Mouse (Mus musculus): ENCODE measurements around the gene Mgat4e.

The Mgat4e gene

DNA sequence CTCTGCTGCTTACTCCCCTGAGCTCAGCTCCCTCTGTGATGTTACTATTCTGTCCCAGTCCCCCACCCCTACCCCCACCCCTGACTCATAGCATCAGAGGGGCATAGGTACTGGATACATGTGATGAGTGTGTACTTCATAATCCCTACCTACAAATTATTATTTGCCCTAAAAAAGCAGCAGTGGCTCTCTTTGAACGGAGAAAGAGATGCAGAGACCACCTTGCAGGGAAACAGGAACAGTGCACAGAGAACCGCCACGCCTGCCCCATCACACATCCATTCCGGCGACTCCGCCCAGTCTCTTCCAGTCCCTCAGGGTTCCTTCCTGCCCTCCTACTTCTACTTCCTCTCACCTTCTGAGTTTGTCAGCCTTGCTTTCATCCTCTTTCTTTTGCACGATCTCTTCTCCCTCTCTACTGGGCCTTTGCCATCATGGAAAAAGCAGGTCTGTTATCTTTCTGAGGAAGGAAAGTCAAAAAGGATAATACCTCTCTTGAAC is at the start of gene Mgat4e:
Gene Mgat4e (minus strand): TSS at position 51 of the 501 bp plus-strand sequence.
- TF ChIP-seq GATA4 (IDR thresholded peaks at IDR 0.05; ENCODE audit: insufficient replicate concordance, low read length), result no peak

DNA sequence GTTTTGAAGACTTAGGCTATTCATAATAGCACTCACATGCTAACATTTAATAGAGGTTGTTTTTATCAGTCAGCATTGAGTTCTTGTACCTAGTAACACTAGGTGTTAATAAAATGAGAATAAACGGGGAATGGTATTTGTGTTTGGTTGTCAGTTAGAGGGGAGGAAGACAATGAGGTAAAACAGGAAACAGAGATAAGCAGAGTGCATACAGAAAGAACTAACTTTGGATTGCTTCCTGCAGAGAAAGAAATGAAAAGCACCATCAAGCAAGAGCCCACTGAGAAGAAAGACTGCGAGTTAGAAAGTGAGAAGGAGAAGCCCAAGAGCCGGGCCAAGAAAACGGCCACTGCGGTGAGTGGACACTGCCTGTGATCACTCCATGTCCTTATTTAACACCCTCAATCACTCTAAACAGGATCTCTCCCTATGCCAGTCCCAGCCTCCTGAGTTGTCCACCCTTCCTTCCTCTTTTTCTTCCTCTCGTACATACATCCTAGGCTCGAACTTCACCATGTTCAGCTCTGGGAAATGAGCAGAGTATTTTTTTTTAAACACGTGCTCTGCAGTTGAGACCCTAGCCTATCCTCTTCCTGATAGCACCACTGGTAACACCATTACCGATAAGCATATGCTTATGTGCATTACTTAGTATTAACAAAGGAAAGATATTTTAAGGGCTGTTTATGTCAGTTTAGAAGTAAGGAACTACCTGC is 48.0 kb upstream of the Mgat4e start:
- no peak for TF ChIP-seq GATA4 (IDR thresholded peaks at IDR 0.05; ENCODE audit: insufficient replicate concordance, low read length)

DNA sequence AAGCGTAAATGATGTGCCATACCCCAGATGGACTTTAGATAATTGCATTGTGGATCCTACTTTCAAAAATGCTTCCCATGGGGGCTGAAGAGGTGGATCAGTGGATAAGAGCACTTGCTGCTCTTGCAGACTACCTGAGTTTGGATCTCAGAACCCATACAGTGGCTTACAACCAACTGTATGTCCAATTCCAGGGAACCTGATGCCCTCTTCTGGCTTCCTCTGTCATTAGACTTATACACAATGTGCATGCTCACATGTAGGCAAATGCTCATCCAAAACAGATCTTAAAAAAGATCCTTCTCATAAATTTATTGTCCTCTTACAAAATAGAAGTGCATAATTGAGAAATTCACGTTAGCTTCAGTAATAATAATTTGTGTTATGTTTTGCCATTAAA is 42.3 kb upstream of the Mgat4e start:
- TF ChIP-seq GATA4 (IDR thresholded peaks at IDR 0.05; ENCODE audit: insufficient replicate concordance, low read length), result no peak

DNA sequence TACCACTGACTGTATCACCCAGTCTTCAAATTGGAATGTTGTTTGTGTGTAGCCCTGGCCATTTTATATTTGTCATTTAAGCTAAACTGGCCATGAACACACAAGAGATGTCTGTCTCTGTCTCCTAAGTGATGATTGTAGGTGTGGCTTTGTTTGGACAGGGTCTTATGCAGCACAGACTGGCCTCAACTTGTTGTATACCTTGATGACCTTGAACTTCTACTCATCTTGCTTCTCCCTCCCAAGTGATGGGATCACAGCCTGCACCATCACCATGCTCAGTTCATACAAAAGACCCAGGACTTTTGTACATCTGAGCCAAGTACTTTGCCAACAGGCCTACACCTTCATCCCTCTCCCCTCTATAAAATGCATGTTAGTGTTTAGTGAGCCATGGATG is 40.2 kb upstream of the Mgat4e start:
- no peak for TF ChIP-seq GATA4 (IDR thresholded peaks at IDR 0.05; ENCODE audit: insufficient replicate concordance, low read length)

GRCm38 (mm10) chr1:134583560-134583959 is 34.1 kb upstream of the Mgat4e start:
- no peak for TF ChIP-seq GATA4 (IDR thresholded peaks at IDR 0.05; ENCODE audit: insufficient replicate concordance, low read length)

- no peak for TF ChIP-seq GATA4 (IDR thresholded peaks at IDR 0.05; ENCODE audit: insufficient replicate concordance, low read length)
Measured at GRCm38 (mm10) chr1:134580796-134581195, 31.3 kb upstream of the Mgat4e start.

GRCm38 (mm10) chr1:134577384-134578120 is 28.1 kb upstream of the Mgat4e start:
- TF ChIP-seq GATA4 (IDR thresholded peaks at IDR 0.05; ENCODE audit: insufficient replicate concordance, low read length), result no peak

- TF ChIP-seq GATA4 (IDR thresholded peaks at IDR 0.05; ENCODE audit: insufficient replicate concordance, low read length), result no peak
Measured at GRCm38 (mm10) chr1:134573932-134574315, 24.4 kb upstream of the Mgat4e start.

DNA sequence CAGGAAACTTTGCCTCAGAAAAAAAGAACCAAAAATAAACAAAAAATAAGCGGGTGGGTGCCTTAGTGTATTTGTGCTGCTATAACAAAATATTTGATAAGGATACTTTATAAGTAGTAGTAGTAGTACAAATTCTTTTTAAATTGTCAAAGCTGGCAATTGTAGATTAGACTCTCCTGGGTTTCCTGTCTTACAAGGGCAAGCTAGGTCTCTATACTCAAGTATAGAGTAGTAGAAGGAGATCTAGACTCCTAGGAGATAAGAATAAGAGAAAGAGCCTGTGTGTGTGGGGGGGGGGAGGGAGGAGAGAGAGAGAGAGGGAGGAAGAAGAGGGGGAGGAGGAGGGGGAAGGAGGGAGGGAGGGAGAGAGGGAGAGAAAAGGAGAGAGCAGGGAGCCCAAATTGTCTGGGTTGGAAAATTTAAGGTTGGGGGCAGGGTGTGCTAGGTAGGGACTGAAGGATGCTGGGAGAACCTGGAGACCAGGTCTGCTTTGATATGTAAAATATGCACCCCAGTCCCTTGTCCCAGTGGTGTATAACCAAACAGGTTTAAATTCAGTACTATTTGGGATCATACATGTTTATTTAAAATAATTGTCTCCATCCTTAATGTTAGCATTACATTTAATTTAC is 23.9 kb upstream of the Mgat4e start:
- no peak for TF ChIP-seq GATA4 (IDR thresholded peaks at IDR 0.05; ENCODE audit: insufficient replicate concordance, low read length)

- TF ChIP-seq GATA4 (IDR thresholded peaks at IDR 0.05; ENCODE audit: insufficient replicate concordance, low read length), result no peak
Measured at GRCm38 (mm10) chr1:134570631-134571030, 21.1 kb upstream of the Mgat4e start.

DNA sequence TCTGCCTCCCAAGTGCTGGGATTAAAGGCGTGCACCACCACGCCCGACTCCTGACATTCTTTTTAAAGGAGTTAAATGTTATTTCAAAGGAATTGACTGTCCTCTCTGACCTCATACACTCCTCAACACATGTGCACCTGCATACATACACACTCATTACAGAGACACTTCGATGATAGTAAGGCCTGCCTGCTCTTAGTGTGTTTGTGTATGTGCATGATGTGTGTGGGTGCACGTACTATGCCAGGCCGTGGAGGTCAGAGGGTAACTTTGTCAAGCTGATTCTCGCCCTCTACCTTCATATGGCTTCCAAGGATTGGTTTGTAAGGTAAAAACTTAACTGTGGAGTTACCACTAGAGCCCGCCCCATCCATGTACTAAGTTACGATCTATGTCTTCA is 20.7 kb upstream of the Mgat4e start:
- TF ChIP-seq GATA4 (IDR thresholded peaks at IDR 0.05; ENCODE audit: insufficient replicate concordance, low read length), result no peak

- no peak for TF ChIP-seq GATA4 (IDR thresholded peaks at IDR 0.05; ENCODE audit: insufficient replicate concordance, low read length)
Measured at GRCm38 (mm10) chr1:134567511-134567910, 18.0 kb upstream of the Mgat4e start.

- no peak for TF ChIP-seq GATA4 (IDR thresholded peaks at IDR 0.05; ENCODE audit: insufficient replicate concordance, low read length)
Measured at GRCm38 (mm10) chr1:134563726-134564125, 14.2 kb upstream of the Mgat4e start.

GRCm38 (mm10) chr1:134562457-134562856 is 13.0 kb upstream of the Mgat4e start:
- no peak for TF ChIP-seq GATA4 (IDR thresholded peaks at IDR 0.05; ENCODE audit: insufficient replicate concordance, low read length)

GRCm38 (mm10) chr1:134561770-134562143 is 12.3 kb upstream of the Mgat4e start:
- no peak for TF ChIP-seq GATA4 (IDR thresholded peaks at IDR 0.05; ENCODE audit: insufficient replicate concordance, low read length)

Measured in liver, adult (tissue).